Mouse (Mus musculus) heart, embryonic 12.5 days (tissue): ENCODE data around the gene Fabp7. TPM values are rescaled to one million over a fixed set of nuclear protein-coding genes. Genes with fewer than 3 reads are reported as not detected.

Experiments
- ATAC-seq: fragments of 200-750 bp; cut with Nextera tagmentation; 2 replicates; pipeline ENCODE4 v1.8.0; 2017; ENCODE audit warnings: moderate TSS enrichment, moderate library complexity; ENCODE audit not compliant: insufficient number of reproducible peaks, low FRiP score
- H3K27ac ChIP-seq: fragments of 300-500 bp; sonication (generic); 2 replicates; pipeline ENCODE4 v1.5.1; 2016; ENCODE audit warnings: mild to moderate bottlenecking, moderate library complexity; ENCODE audit not compliant: poor library complexity, severe bottlenecking
- H3K27me3 ChIP-seq: fragments of 300-500 bp; sonication (generic); replicated peaks from 2 replicates; pipeline ENCODE4 v1.6.1; 2016; ENCODE audit warnings: mild to moderate bottlenecking, moderate library complexity
- H3K36me3 ChIP-seq: fragments of 300-500 bp; sonication (generic); 2 replicates; pipeline ENCODE4 v1.6.1; 2016; ENCODE audit warnings: mild to moderate bottlenecking, moderate library complexity
- H3K4me1 ChIP-seq: fragments of 300-500 bp; sonication (generic); replicated peaks from 2 replicates; pipeline ENCODE4 v1.6.1; 2016; ENCODE audit warnings: mild to moderate bottlenecking
- H3K4me2 ChIP-seq: fragments of 300-500 bp; sonication (generic); 2 replicates; pipeline ENCODE4 v1.6.1; 2016; ENCODE audit warnings: mild to moderate bottlenecking, moderate library complexity
- H3K4me3 ChIP-seq: fragments of 300-500 bp; sonication (generic); 2 replicates; pipeline ENCODE4 v1.5.1; 2016; ENCODE audit warnings: mild to moderate bottlenecking
- H3K9ac ChIP-seq: fragments of 300-500 bp; sonication (generic); 2 replicates; pipeline ENCODE4 v1.6.1; 2016; ENCODE audit warnings: mild to moderate bottlenecking, moderate library complexity
- H3K9me3 ChIP-seq: fragments of 300-500 bp; sonication (generic); replicated peaks from 2 replicates; pipeline ENCODE4 v1.6.1; 2016; ENCODE audit warnings: mild to moderate bottlenecking, moderate library complexity
- WGBS: fragments of 180-500 bp; shearing (Covaris S2); methylation state at CpG from one replicate; pipeline ENCODE4 v1.1.7; 2016; 5-methylcytosine and 5-hydroxymethylcytosine counted together
- polyA plus RNA-seq: library from polyadenylated mRNA; unstranded; fragments of >200 nt; fragmentation: Nextera tagmentation; extraction: Ambion mirVana; gene quantifications from 2 replicates; pipeline ENCODE4 v1.2.1, GENCODE M21; 2016

Fabp7 gene
- polyA plus RNA-seq, 1 experiment from 2014 or later = 3.9 TPM

DNA sequence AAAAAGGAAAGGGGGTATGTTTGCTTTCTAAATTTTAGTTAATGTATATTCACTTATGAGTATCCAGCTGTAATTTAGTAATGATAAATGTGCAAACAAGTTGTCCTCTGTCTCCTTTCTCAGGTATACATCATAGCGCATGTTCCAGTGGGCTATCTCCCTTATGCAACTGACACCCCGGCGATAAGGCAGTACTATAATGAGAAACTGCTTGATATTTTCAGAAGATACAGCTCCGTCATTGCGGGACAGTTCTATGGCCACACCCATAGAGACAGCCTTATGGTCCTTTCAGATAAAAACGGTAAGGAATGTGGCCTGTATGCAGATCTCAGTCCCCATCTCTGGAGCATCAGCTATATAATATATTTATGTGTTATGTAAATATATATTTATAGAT is 23.1 kb downstream of the Fabp7 start:
- Histone ChIP-seq H3K9me3 (no peaks in the 10 kb centered on the region), H3K27me3 (no peaks in the 10 kb centered on the region), H3K4me2 (no peak overlapping the region), H3K4me1 (no peaks in the 10 kb centered on the region), H3K9ac (no peak overlapping the region), H3K4me3 (no peak overlapping the region), H3K36me3 (0 out of 2 replicates have a peak, but pooled peaks cover 12% of the 10 kb centered on the region), H3K27ac (no peak overlapping the region)
- WGBS = 77% methylated on average over 6 of the region's 6 CpGs
- ATAC-seq = no peak

DNA sequence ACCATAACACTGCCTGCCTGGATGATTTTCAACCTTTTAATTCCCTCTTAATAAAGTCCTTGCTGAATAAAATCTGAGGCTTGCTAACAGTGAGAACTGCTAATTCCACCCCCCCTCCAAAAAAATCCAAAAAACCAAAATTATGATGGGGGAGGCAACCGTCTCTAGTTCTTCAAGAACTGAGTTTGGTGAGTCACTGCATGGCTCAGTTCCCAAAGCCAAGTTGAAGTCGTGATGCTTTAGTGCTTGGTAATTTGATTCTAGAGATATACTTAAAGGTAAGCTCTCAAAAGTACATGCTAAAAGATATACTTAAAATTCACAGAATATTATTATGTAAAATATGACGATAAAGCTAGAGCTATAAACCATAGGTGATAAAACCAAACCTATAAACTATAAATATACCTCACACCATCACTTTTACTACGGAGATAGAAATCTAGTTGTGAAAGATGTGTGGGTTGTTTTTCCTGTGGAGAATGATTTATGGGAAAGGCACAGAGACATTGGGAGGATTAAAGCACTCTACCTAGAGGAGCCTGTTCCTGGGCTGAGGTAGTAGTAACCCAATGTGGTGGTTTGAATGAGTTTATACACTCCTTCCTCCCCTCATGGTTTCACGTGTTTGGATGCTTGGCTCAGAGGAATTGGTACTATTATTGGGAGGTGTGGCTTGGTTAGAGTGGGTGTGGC is 27.6 kb downstream of the Fabp7 start:
- Histone ChIP-seq H3K4me1 (no peaks in the 10 kb centered on the region), H3K4me2 (no peak overlapping the region), H3K9ac (no peak overlapping the region), H3K27ac (no peak overlapping the region), H3K27me3 (no peaks in the 10 kb centered on the region), H3K36me3 (0 out of 2 replicates have a peak, but pooled peaks cover 6% of the 10 kb centered on the region), H3K9me3 (no peaks in the 10 kb centered on the region), H3K4me3 (no peak overlapping the region)
- no peak for ATAC-seq
- 74% methylated on average over 5 of the region's 5 CpGs for WGBS

DNA sequence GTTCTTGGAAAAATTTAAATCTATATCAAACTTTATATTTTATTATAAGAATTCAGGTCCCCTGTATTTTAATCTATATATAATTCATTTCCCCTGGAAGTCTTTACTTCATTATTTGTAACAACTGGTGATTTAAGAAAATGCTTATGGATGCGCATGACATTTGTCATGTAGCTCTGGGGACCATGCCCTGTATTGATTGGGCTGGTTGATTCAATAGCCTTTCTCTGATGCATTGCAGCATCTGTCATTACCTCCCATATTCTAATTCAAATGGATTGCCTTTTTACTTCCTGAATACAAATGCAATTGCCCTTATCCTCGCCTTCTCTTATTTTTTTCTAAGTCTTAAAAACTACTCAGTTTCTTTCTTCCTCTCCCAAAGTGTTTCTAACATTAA is 29.6 kb downstream of the Fabp7 start:
- no peak overlapping the region for H3K4me3 ChIP-seq
- no peak overlapping the region for H3K9ac ChIP-seq
- WGBS = 81% methylated on average over 2 of the region's 2 CpGs
- no peak for ATAC-seq
- no peaks in the 10 kb centered on the region for H3K27me3 ChIP-seq
- H3K27ac ChIP-seq = no peak overlapping the region
- H3K36me3 ChIP-seq = 0 out of 2 replicates have a peak, but pooled peaks cover 4% of the 10 kb centered on the region
- H3K9me3 ChIP-seq = no peaks in the 10 kb centered on the region
- no peak overlapping the region for H3K4me2 ChIP-seq
- H3K4me1 ChIP-seq = no peaks in the 10 kb centered on the region

DNA sequence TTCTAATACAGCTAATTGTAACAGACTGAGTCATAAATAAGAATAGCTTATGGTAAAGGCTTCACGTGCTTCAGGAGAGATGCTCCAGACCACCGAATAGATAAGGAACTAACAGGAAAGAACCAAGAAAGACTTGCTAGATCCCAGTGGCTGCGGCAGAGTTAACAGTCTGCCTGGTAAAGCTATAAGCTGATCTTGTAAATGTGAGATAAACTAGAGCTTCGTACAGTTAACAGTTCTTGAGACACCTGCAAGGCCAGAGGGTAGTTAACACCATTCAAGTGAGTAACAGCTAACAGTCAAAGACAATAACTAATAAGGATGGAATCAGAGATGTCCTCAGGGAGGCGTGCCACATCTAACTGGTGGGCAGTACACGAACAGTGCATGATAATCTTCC is 31.2 kb downstream of the Fabp7 start:
- H3K4me3 ChIP-seq = no peak overlapping the region
- WGBS = 63% methylated on average over 6 of the region's 6 CpGs
- H3K27me3 ChIP-seq = no peaks in the 10 kb centered on the region
- no peak overlapping the region for H3K27ac ChIP-seq
- H3K9ac ChIP-seq = no peak overlapping the region
- no peak overlapping the region for H3K4me2 ChIP-seq
- no peaks in the 10 kb centered on the region for H3K4me1 ChIP-seq
- ATAC-seq = no peak
- 0 out of 2 replicates have a peak, but pooled peaks cover 4% of the 10 kb centered on the region for H3K36me3 ChIP-seq
- H3K9me3 ChIP-seq = no peaks in the 10 kb centered on the region

DNA sequence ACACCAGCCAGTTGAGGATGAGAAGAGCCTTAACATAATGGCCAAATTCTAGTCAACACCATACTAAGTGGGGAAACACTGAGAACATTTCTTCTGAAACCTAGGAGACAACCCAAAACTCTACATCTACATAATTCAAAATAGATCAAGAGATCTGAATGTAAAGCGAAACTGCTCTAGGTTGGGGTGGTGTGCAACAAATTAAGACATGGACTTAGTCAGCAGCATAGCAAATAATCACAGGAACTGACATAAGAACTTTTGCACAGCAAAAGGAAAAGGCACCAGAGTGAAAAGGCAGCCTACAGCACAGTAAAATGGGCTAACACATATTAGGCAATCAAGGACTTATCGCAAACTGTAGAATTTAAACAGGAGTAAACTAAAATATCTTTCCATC is 34.5 kb downstream of the Fabp7 start:
- Histone ChIP-seq H3K9me3 (no peaks in the 10 kb centered on the region), H3K4me3 (no peak overlapping the region), H3K36me3 (no peaks in the 10 kb centered on the region), H3K9ac (no peak overlapping the region), H3K4me1 (no peaks in the 10 kb centered on the region), H3K27me3 (no peaks in the 10 kb centered on the region), H3K4me2 (no peak overlapping the region), H3K27ac (no peak overlapping the region)
- no peak for ATAC-seq
- WGBS = 88% methylated on average over 2 of the region's 2 CpGs

DNA sequence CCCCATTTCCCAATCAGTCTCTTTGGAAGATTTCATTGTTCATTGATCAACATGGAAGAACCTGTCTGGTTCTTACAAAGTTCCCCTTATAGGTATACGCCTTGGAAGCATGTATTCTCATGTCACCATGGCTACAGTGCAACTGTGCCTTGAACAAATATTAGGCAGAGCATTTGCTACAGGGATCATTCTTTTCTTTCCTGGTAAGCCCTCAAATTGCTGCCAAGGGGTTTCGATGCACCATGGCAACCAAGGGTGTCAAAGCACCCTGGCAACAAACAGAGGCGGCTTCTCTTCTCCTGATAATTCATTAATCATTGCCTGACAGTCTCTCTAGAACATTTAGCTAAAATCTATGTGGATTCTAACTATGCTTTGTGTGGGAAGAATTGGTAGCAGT is 37.8 kb downstream of the Fabp7 start:
- Histone ChIP-seq H3K9me3 (no peaks in the 10 kb centered on the region), H3K9ac (no peak overlapping the region), H3K36me3 (no peaks in the 10 kb centered on the region), H3K4me3 (no peak overlapping the region), H3K27ac (no peak overlapping the region), H3K27me3 (no peaks in the 10 kb centered on the region), H3K4me2 (no peak overlapping the region), H3K4me1 (no peaks in the 10 kb centered on the region)
- 60% methylated on average over 3 of the region's 3 CpGs for WGBS
- ATAC-seq = no peak

DNA sequence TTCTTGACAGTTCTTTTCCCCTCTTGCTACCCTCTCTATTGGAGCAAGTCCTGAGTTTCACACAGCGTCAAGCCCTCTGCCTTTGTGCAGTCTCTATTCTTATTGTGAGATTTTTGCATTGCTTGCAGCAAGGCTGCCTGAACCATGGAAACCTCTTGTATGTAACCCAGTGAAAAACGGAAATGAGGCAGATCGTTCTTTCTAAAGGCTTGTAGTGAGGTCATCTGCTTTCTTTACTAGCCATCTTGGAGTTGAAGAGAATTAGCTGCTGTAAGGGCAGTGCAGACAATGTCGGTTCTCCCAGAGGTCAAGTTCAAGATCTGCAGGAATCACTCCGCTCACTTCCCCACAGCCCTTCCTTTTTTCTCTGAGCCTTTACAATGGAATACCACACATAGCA is 44.0 kb downstream of the Fabp7 start:
- no peak overlapping the region for H3K4me2 ChIP-seq
- no peak overlapping the region for H3K9ac ChIP-seq
- H3K27ac ChIP-seq = no peak overlapping the region
- H3K4me3 ChIP-seq = no peak overlapping the region
- no peaks in the 10 kb centered on the region for H3K36me3 ChIP-seq
- H3K27me3 ChIP-seq = no peaks in the 10 kb centered on the region
- ATAC-seq = no peak
- WGBS = 62% methylated on average over 5 of the region's 5 CpGs
- no peaks in the 10 kb centered on the region for H3K4me1 ChIP-seq
- no peaks in the 10 kb centered on the region for H3K9me3 ChIP-seq

DNA sequence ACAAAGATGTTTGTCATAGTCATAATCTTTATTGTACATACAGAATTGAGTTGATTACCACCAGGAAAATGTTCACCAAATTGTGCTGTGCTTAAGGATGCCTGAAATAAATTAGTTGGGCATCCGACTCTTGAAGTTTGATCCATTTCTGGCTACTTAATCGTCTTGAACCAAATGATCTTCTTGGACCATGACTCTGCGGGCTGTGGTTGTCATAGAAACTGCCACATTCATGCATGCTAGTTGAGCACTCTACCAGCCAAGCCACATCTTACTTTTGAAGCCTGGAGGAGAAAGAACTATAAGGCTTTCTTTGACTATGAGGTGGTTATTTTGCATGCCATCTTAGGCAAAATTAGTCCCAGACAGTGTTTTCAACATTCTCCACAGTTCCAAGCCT is 44.9 kb downstream of the Fabp7 start:
- no peak for ATAC-seq
- Histone ChIP-seq H3K27ac (no peak overlapping the region), H3K9me3 (no peaks in the 10 kb centered on the region), H3K9ac (no peak overlapping the region), H3K4me3 (no peak overlapping the region), H3K4me1 (no peaks in the 10 kb centered on the region), H3K27me3 (no peaks in the 10 kb centered on the region), H3K36me3 (no peaks in the 10 kb centered on the region), H3K4me2 (no peak overlapping the region)
- WGBS = 75% methylated on average over 3 of the region's 3 CpGs

DNA sequence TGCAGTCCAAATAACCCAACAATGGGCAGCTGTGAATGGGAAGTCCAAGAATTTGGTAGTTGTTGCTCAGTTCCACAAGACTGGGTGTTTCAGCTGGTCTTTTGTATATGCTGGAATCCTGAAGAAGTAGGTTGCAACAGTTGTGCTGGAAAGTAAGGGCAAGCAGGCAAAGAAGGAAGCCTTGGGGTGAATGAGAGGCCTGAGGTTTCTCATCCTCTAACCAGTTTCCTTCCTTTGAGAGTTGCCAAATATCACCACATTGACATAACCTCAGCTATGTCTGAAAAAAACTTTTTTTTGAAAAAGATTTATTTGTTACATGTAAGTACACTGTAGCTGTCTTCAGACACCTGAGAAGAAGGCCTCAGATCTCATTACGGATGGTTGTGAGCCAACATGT is 50.4 kb downstream of the Fabp7 start:
- Histone ChIP-seq H3K27me3 (no peaks in the 10 kb centered on the region), H3K9ac (no peak overlapping the region), H3K4me1 (no peaks in the 10 kb centered on the region), H3K4me2 (no peak overlapping the region), H3K9me3 (no peaks in the 10 kb centered on the region), H3K27ac (no peak overlapping the region), H3K36me3 (no peaks in the 10 kb centered on the region), H3K4me3 (no peak overlapping the region)
- ATAC-seq = no peak
- WGBS = 90% methylated on average over 1 of the region's 1 CpGs

DNA sequence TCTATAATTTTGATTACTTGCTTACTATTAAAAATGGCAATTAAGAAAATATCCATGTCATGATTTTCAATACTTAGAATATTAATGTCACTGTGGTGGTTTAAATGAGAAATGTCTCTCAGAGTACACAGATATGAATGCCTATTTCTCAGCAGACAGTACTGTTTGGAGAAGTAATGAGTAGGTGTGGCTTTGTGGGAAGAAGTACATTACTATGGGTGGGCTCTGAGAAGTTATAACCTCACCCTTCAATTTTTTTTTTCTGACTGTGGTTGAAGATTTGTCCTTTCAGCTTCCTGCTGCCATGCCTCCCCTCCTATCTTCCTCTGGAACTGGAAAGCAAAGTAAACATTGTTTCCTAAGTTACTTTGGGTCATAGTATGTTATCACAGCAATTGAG is 51.3 kb downstream of the Fabp7 start:
- H3K36me3 ChIP-seq = no peaks in the 10 kb centered on the region
- ATAC-seq = no peak
- H3K9me3 ChIP-seq = no peaks in the 10 kb centered on the region
- no peak overlapping the region for H3K4me2 ChIP-seq
- no peaks in the 10 kb centered on the region for H3K27me3 ChIP-seq
- H3K9ac ChIP-seq = no peak overlapping the region
- no peaks in the 10 kb centered on the region for H3K4me1 ChIP-seq
- H3K27ac ChIP-seq = no peak overlapping the region
- H3K4me3 ChIP-seq = no peak overlapping the region
